Mouse (Mus musculus): ENCODE data around the gene Cct8. TPM values are rescaled to one million over a fixed set of nuclear protein-coding genes. Genes with fewer than 3 reads are reported as not detected.

Gene Cct8
- polyA plus RNA-seq, 1 experiment = 133 TPM

- Histone ChIP-seq H3K36me3 (ENCODE audit: control insufficient read depth, insufficient read depth) (no peaks in the 10 kb centered on the region), H3K4me2 (ENCODE audit: low read depth) (no peak overlapping the region), H3K4me3 (no peak overlapping the region), H3ac (ENCODE audit: control insufficient read depth, insufficient read length) (no peak overlapping the region), H3K79me2 (ENCODE audit: control insufficient read depth, insufficient read depth) (no peaks in the 10 kb centered on the region), H3K27me3 (ENCODE audit: control insufficient read depth, insufficient read depth, insufficient read length) (no peaks in the 10 kb centered on the region)
- TF ChIP-seq E2F4 (IDR thresholded peaks at IDR 0.05; ENCODE audit: insufficient read depth) (no peak), REST (IDR thresholded peaks at IDR 0.05; ENCODE audit: insufficient read depth, insufficient read length) (no peak), MAX (IDR thresholded peaks at IDR 0.05; ENCODE audit: low read depth) (no peak), MYOG (IDR thresholded peaks at IDR 0.05; ENCODE audit: control insufficient read depth in 1 of 3, insufficient read depth in 1 of 3, insufficient read length in 2 of 3, low read depth in 2 of 3) (no peak)
These were observed 57.0 kb downstream of the Cct8 start for GRCm38 (mm10) chr16:87438697-87439096.

GRCm38 (mm10) chr16:87437096-87437495 lies 58.6 kb downstream of the Cct8 start:
- H3K27me3 ChIP-seq (ENCODE audit: control insufficient read depth, insufficient read depth, insufficient read length) = no peaks in the 10 kb centered on the region
- no peak overlapping the region for H3ac ChIP-seq (ENCODE audit: control insufficient read depth, insufficient read length)
- no peak for TF ChIP-seq TCF12 (IDR thresholded peaks at IDR 0.05; ENCODE audit: insufficient read depth, poor library complexity, severe bottlenecking)
- no peak for TF ChIP-seq E2F4 (IDR thresholded peaks at IDR 0.05; ENCODE audit: insufficient read depth)
- no peak for TF ChIP-seq CEBPB (IDR thresholded peaks at IDR 0.05; ENCODE audit: insufficient read depth, poor library complexity, severe bottlenecking)
- TF ChIP-seq MAX (IDR thresholded peaks at IDR 0.05; ENCODE audit: low read depth) = no peak
- no peak for TF ChIP-seq TCF3 (IDR thresholded peaks at IDR 0.05; ENCODE audit: insufficient read length, low read depth)
- TF ChIP-seq POLR2AphosphoS2 (IDR thresholded peaks at IDR 0.05; ENCODE audit: insufficient read length, low read depth) = no peak
- TF ChIP-seq SRF (IDR thresholded peaks at IDR 0.05; ENCODE audit: control insufficient read depth, insufficient read length, low read depth) = no peak
- no peak for TF ChIP-seq MYOG (IDR thresholded peaks at IDR 0.05; ENCODE audit: control insufficient read depth in 1 of 3, insufficient read depth in 1 of 3, insufficient read length in 2 of 3, low read depth in 2 of 3)
- no peak for TF ChIP-seq MYOD1 (IDR thresholded peaks at IDR 0.05; ENCODE audit: control insufficient read depth in 1 of 3, insufficient read length in 2 of 3, low read depth in 2 of 3)
- no peak for TF ChIP-seq USF1 (IDR thresholded peaks at IDR 0.05; ENCODE audit: low read depth)
- TF ChIP-seq REST (IDR thresholded peaks at IDR 0.05; ENCODE audit: insufficient read depth, insufficient read length) = no peak
- no peak for TF ChIP-seq POLR2A (IDR thresholded peaks at IDR 0.05; ENCODE audit: insufficient read length, low read depth)
- peaks cover under 1% of the 10 kb centered on the region for H3K79me2 ChIP-seq (ENCODE audit: control insufficient read depth, insufficient read depth)
- H3K36me3 ChIP-seq (ENCODE audit: control insufficient read depth, insufficient read depth) = no peaks in the 10 kb centered on the region
- no peak overlapping the region for H3K4me3 ChIP-seq
- H3K4me2 ChIP-seq (ENCODE audit: low read depth) = no peak overlapping the region

- TF ChIP-seq MAX (IDR thresholded peaks at IDR 0.05; ENCODE audit: low read depth) = no peak
- no peak for TF ChIP-seq POLR2AphosphoS2 (IDR thresholded peaks at IDR 0.05; ENCODE audit: insufficient read length, low read depth)
- no peak for TF ChIP-seq MYOD1 (IDR thresholded peaks at IDR 0.05; ENCODE audit: control insufficient read depth in 1 of 3, insufficient read length in 2 of 3, low read depth in 2 of 3)
- no peak for TF ChIP-seq CEBPB (IDR thresholded peaks at IDR 0.05; ENCODE audit: insufficient read depth, poor library complexity, severe bottlenecking)
- no peak for TF ChIP-seq SRF (IDR thresholded peaks at IDR 0.05; ENCODE audit: control insufficient read depth, insufficient read length, low read depth)
- TF ChIP-seq TCF12 (IDR thresholded peaks at IDR 0.05; ENCODE audit: insufficient read depth, poor library complexity, severe bottlenecking) = no peak
- TF ChIP-seq POLR2A (IDR thresholded peaks at IDR 0.05; ENCODE audit: insufficient read length, low read depth) = no peak
- TF ChIP-seq E2F4 (IDR thresholded peaks at IDR 0.05; ENCODE audit: insufficient read depth) = no peak
- TF ChIP-seq REST (IDR thresholded peaks at IDR 0.05; ENCODE audit: insufficient read depth, insufficient read length) = no peak
- no peak for TF ChIP-seq USF1 (IDR thresholded peaks at IDR 0.05; ENCODE audit: low read depth)
- no peak for TF ChIP-seq MYOG (IDR thresholded peaks at IDR 0.05; ENCODE audit: control insufficient read depth in 1 of 3, insufficient read depth in 1 of 3, insufficient read length in 2 of 3, low read depth in 2 of 3)
- no peak for TF ChIP-seq TCF3 (IDR thresholded peaks at IDR 0.05; ENCODE audit: insufficient read length, low read depth)
- no peaks in the 10 kb centered on the region for H3K27me3 ChIP-seq (ENCODE audit: control insufficient read depth, insufficient read depth, insufficient read length)
- H3ac ChIP-seq (ENCODE audit: control insufficient read depth, insufficient read length) = no peak overlapping the region
- H3K79me2 ChIP-seq (ENCODE audit: control insufficient read depth, insufficient read depth) = peaks cover 16% of the 10 kb centered on the region
- no peak overlapping the region for H3K4me2 ChIP-seq (ENCODE audit: low read depth)
- H3K36me3 ChIP-seq (ENCODE audit: control insufficient read depth, insufficient read depth) = no peaks in the 10 kb centered on the region
- H3K4me3 ChIP-seq = no peak overlapping the region
These were observed 60.1 kb downstream of the Cct8 start for GRCm38 (mm10) chr16:87435411-87436205.

- no peak overlapping the region for H3K4me2 ChIP-seq (ENCODE audit: low read depth)
- H3K4me3 ChIP-seq = no peak overlapping the region
- H3K79me2 ChIP-seq (ENCODE audit: control insufficient read depth, insufficient read depth) = peaks cover 22% of the 10 kb centered on the region
- H3K27me3 ChIP-seq (ENCODE audit: control insufficient read depth, insufficient read depth, insufficient read length) = no peaks in the 10 kb centered on the region
- TF ChIP-seq REST (IDR thresholded peaks at IDR 0.05; ENCODE audit: insufficient read depth, insufficient read length) (no peak), POLR2A (IDR thresholded peaks at IDR 0.05; ENCODE audit: insufficient read length, low read depth) (no peak), E2F4 (IDR thresholded peaks at IDR 0.05; ENCODE audit: insufficient read depth) (no peak), MAX (IDR thresholded peaks at IDR 0.05; ENCODE audit: low read depth) (no peak), TCF12 (IDR thresholded peaks at IDR 0.05; ENCODE audit: insufficient read depth, poor library complexity, severe bottlenecking) (no peak), POLR2AphosphoS2 (IDR thresholded peaks at IDR 0.05; ENCODE audit: insufficient read length, low read depth) (no peak), MYOD1 (IDR thresholded peaks at IDR 0.05; ENCODE audit: control insufficient read depth in 1 of 3, insufficient read length in 2 of 3, low read depth in 2 of 3) (no peak), TCF3 (IDR thresholded peaks at IDR 0.05; ENCODE audit: insufficient read length, low read depth) (no peak), MYOG (IDR thresholded peaks at IDR 0.05; ENCODE audit: control insufficient read depth in 1 of 3, insufficient read depth in 1 of 3, insufficient read length in 2 of 3, low read depth in 2 of 3) (no peak), USF1 (IDR thresholded peaks at IDR 0.05; ENCODE audit: low read depth) (no peak), SRF (IDR thresholded peaks at IDR 0.05; ENCODE audit: control insufficient read depth, insufficient read length, low read depth) (no peak), CEBPB (IDR thresholded peaks at IDR 0.05; ENCODE audit: insufficient read depth, poor library complexity, severe bottlenecking) (no peak)
- no peak overlapping the region for H3ac ChIP-seq (ENCODE audit: control insufficient read depth, insufficient read length)
- no peaks in the 10 kb centered on the region for H3K36me3 ChIP-seq (ENCODE audit: control insufficient read depth, insufficient read depth)
These were observed 60.7 kb downstream of the Cct8 start for GRCm38 (mm10) chr16:87434946-87435345.
